In genomic region chr7:111174393-111175124, GRCm38 (mm10) we compare ENCODE assay signal across 16 mouse cellular contexts.
A peak's percentile ranks its signal among the peaks of the same experiment; 100 is the strongest.
DNase-seq lines count a peak whose midpoint lies in the region; ATAC-seq and TF ChIP-seq lines count a peak whose summit lies in the region.
"Had no signal": no experiment of that assay in that cellular context is flagged by ENCODE, and none has a peak within 500 bp of the region (broad histone marks: within the 10 kb centered on the region; RNA-seq: fewer than 3 reads in every experiment).

No protein-coding gene starts in this region.

- H3K4me2 ChIP-seq in hindbrain, embryonic 16.5 days (ENCODE audit: low read length): no peak overlapping the region
- H3K4me2 ChIP-seq in hindbrain, embryonic 13.5 days: no peak overlapping the region
- no peak overlapping the region for H3K4me2 ChIP-seq in neural tube, embryonic 15.5 days
- H3K4me2 ChIP-seq: stomach, embryonic 15.5 days had no signal

- no peak overlapping the region for H3K9ac ChIP-seq in hindbrain, embryonic 16.5 days (ENCODE audit: low read depth, low read length)
- no peak overlapping the region; the same call in 1 of the 2 replicates for H3K9ac ChIP-seq in hindbrain, embryonic 13.5 days
- no peak overlapping the region for H3K9ac ChIP-seq in neural tube, embryonic 15.5 days (replicated peaks)
- H3K9ac ChIP-seq: liver, postnatal 0 days; stomach, embryonic 15.5 days had no signal

- H3K27ac ChIP-seq in hindbrain, embryonic 16.5 days (ENCODE audit: low read depth, low read length): no peak overlapping the region
- no peak overlapping the region for H3K27ac ChIP-seq in hindbrain, embryonic 13.5 days
- peak overlapping the region; percentile 41 for H3K27ac ChIP-seq in neural tube, embryonic 15.5 days (replicated peaks)
- peak overlapping the region; percentile 17 for H3K27ac ChIP-seq in small intestine, adult 2 months (ENCODE audit: insufficient read depth, low read depth, low read length)
- H3K27ac ChIP-seq: stomach, embryonic 15.5 days had no signal

- H3K9me3 ChIP-seq in hindbrain, embryonic 16.5 days (ENCODE audit: control insufficient read depth, low read length): no peaks in the 10 kb centered on the region
- no peaks in the 10 kb centered on the region for H3K9me3 ChIP-seq in hindbrain, embryonic 13.5 days
- no peaks in the 10 kb centered on the region for H3K9me3 ChIP-seq in neural tube, embryonic 15.5 days (replicated peaks)
- H3K9me3 ChIP-seq: stomach, embryonic 15.5 days had no signal

- TF ChIP-seq POLR2A in small intestine, adult 2 months (IDR thresholded peaks at IDR 0.05; ENCODE audit: low read depth, low read length): no peak

- no peaks in the 10 kb centered on the region for H3K36me3 ChIP-seq in hindbrain, embryonic 16.5 days (ENCODE audit: control insufficient read depth, insufficient read depth, low read length)
- H3K36me3 ChIP-seq in hindbrain, embryonic 13.5 days: no peaks in the 10 kb centered on the region
- no peaks in the 10 kb centered on the region for H3K36me3 ChIP-seq in neural tube, embryonic 15.5 days
- no peaks in the 10 kb centered on the region for H3K36me3 ChIP-seq in small intestine, adult 2 months (ENCODE audit: control insufficient read depth, insufficient read depth, low read length)
- H3K36me3 ChIP-seq: stomach, embryonic 15.5 days had no signal

- no peak for TF ChIP-seq CTCF in small intestine, adult 2 months (IDR thresholded peaks at IDR 0.05; ENCODE audit: extremely low read depth, insufficient read length, insufficient replicate concordance, low read depth, low read length)

- H3K27me3 ChIP-seq in hindbrain, embryonic 16.5 days (replicated peaks; ENCODE audit: control insufficient read depth, insufficient read depth, low read length): no peaks in the 10 kb centered on the region
- H3K27me3 ChIP-seq in hindbrain, embryonic 13.5 days: no peaks in the 10 kb centered on the region
- no peaks in the 10 kb centered on the region for H3K27me3 ChIP-seq in neural tube, embryonic 15.5 days (replicated peaks)
- no peaks in the 10 kb centered on the region for H3K27me3 ChIP-seq in small intestine, adult 2 months (ENCODE audit: control insufficient read depth, insufficient read depth, low read length)
- H3K27me3 ChIP-seq: stomach, embryonic 15.5 days had no signal

- 83% methylated on average over 9 of the region's 9 CpGs for WGBS in hindbrain, embryonic 16.5 days
- 93% methylated on average over 9 of the region's 9 CpGs for WGBS in hindbrain, embryonic 13.5 days
- WGBS in neural tube, embryonic 15.5 days: 79% methylated on average over 9 of the region's 9 CpGs
- WGBS in small intestine, adult 2 months: 29% methylated on average over 9 of the region's 9 CpGs

- intact Hi-C loops in heart, postnatal 36 days (cut with DNase I): no loop called here

- H3K4me3 ChIP-seq in hindbrain, embryonic 16.5 days (ENCODE audit: low read length): no peak overlapping the region
- H3K4me3 ChIP-seq in hindbrain, embryonic 13.5 days: no peak overlapping the region
- no peak overlapping the region for H3K4me3 ChIP-seq in neural tube, embryonic 15.5 days (replicated peaks)
- H3K4me3 ChIP-seq in small intestine, adult 2 months (ENCODE audit: low read depth, low read length): no peak overlapping the region
- H3K4me3 ChIP-seq: stomach, embryonic 15.5 days had no signal

- DNase-seq in cerebellum, postnatal 10 days: peak; percentile 61 to 67
- no peak for DNase-seq in cerebellum, adult 18-20 months
- DNase-seq in neural tube, embryonic 10.5 days (ENCODE audit: extremely low spot score, low spot score): no peak
- DNase-seq in heart, postnatal 36 days: no peak
- DNase-seq: adrenal gland, postnatal 10 days; cerebellum, adult 9-11 months; kidney, adult 8-10 months; kidney, postnatal 4 days; layer of hippocampus, postnatal 36 days; liver, postnatal 0 days; spleen, adult 18-20 months had no signal

- no peaks in the 10 kb centered on the region for H3K4me1 ChIP-seq in hindbrain, embryonic 16.5 days (ENCODE audit: control insufficient read depth, insufficient read depth, low read depth, low read length)
- H3K4me1 ChIP-seq in hindbrain, embryonic 13.5 days (replicated peaks): peaks cover 2% of the 10 kb centered on the region
- peaks cover 2% of the 10 kb centered on the region; the same call in 1 of the 2 replicates for H3K4me1 ChIP-seq in neural tube, embryonic 15.5 days
- peaks cover 22% of the 10 kb centered on the region for H3K4me1 ChIP-seq in small intestine, adult 2 months (ENCODE audit: control insufficient read depth, insufficient read depth, insufficient read length, low read length)

- 0 out of 2 replicates have a peak, but pooled peaks have one; percentile 34 for ATAC-seq in hindbrain, embryonic 16.5 days
- no peak for ATAC-seq in hindbrain, embryonic 13.5 days (ENCODE audit: low FRiP score)
- no peak for ATAC-seq in neural tube, embryonic 15.5 days (ENCODE audit: low FRiP score)
- ATAC-seq: liver, postnatal 0 days had no signal

Comparison
In these comparisons a context has a peak if more than half of its experiments do, and no peak if none do; other contexts are left out.
1. DNase-seq: peak in cerebellum, postnatal 10 days (2 of 2); none in cerebellum, adult 18-20 months (0 of 2), neural tube, embryonic 10.5 days (single experiment) and heart, postnatal 36 days (0 of 2).
2. H3K27ac ChIP-seq: peak in neural tube, embryonic 15.5 days (single experiment) and small intestine, adult 2 months (single experiment); none in hindbrain, embryonic 16.5 days (single experiment) and hindbrain, embryonic 13.5 days (single experiment).